In genomic region chr3:152475894-152476293, GRCm38 (mm10) we compare ENCODE assay signal across 31 mouse cellular contexts.
"Had no signal": no experiment of that assay in that cellular context is flagged by ENCODE, and none has a peak within 500 bp of the region (broad histone marks: within the 10 kb centered on the region; RNA-seq: fewer than 3 reads in every experiment).

No protein-coding gene starts in this region.

- H3K4me3 ChIP-seq: limb, embryonic 10.5 days; limb, embryonic 12.5 days; limb, embryonic 13.5 days; limb, embryonic 15.5 days; liver, embryonic 12.5 days; liver, embryonic 13.5 days; liver, embryonic 15.5 days; lung, embryonic 15.5 days; megakaryocyte, embryonic 14.5 days; midbrain, embryonic 10.5 days; midbrain, embryonic 12.5 days; midbrain, embryonic 13.5 days; midbrain, embryonic 15.5 days; myocyte; neural tube, embryonic 12.5 days; neural tube, embryonic 13.5 days had no signal

- H3K4me2 ChIP-seq: limb, embryonic 12.5 days; limb, embryonic 13.5 days; limb, embryonic 15.5 days; liver, embryonic 11.5 days; liver, embryonic 12.5 days; liver, embryonic 13.5 days; liver, embryonic 15.5 days; lung, embryonic 15.5 days; midbrain, embryonic 11.5 days; midbrain, embryonic 12.5 days; midbrain, embryonic 13.5 days; midbrain, embryonic 15.5 days; neural tube, embryonic 12.5 days; neural tube, embryonic 13.5 days had no signal

- H3K36me3 ChIP-seq: limb, embryonic 10.5 days; limb, embryonic 12.5 days; limb, embryonic 13.5 days; limb, embryonic 15.5 days; liver, embryonic 12.5 days; liver, embryonic 13.5 days; liver, embryonic 15.5 days; lung, embryonic 15.5 days; midbrain, embryonic 10.5 days; midbrain, embryonic 12.5 days; midbrain, embryonic 13.5 days; midbrain, embryonic 15.5 days; neural tube, embryonic 12.5 days; neural tube, embryonic 13.5 days had no signal

- H3K27ac ChIP-seq: limb, embryonic 10.5 days; limb, embryonic 12.5 days; limb, embryonic 13.5 days; limb, embryonic 15.5 days; liver, embryonic 12.5 days; liver, embryonic 13.5 days; liver, embryonic 14.5 days; liver, embryonic 15.5 days; lung, embryonic 15.5 days; macrophage; midbrain, embryonic 10.5 days; midbrain, embryonic 12.5 days; midbrain, embryonic 13.5 days; midbrain, embryonic 15.5 days; neural tube, embryonic 12.5 days; neural tube, embryonic 13.5 days had no signal

- H3K9ac ChIP-seq: limb, embryonic 12.5 days; limb, embryonic 13.5 days; limb, embryonic 15.5 days; liver, embryonic 12.5 days; liver, embryonic 13.5 days; liver, embryonic 14.5 days; liver, embryonic 15.5 days; liver, postnatal 0 days; lung, embryonic 15.5 days; midbrain, embryonic 12.5 days; midbrain, embryonic 13.5 days; midbrain, embryonic 15.5 days; neural tube, embryonic 12.5 days; neural tube, embryonic 13.5 days had no signal

- H3K9me3 ChIP-seq: limb, embryonic 10.5 days; limb, embryonic 12.5 days; limb, embryonic 13.5 days; limb, embryonic 15.5 days; liver, embryonic 12.5 days; liver, embryonic 13.5 days; liver, embryonic 15.5 days; lung, embryonic 15.5 days; megakaryocyte, embryonic 14.5 days; midbrain, embryonic 10.5 days; midbrain, embryonic 12.5 days; midbrain, embryonic 13.5 days; midbrain, embryonic 15.5 days; neural tube, embryonic 12.5 days; neural tube, embryonic 13.5 days had no signal

- ATAC-seq: liver, embryonic 12.5 days; liver, postnatal 0 days; lung, postnatal 0 days; midbrain, embryonic 13.5 days; midbrain, embryonic 15.5 days; midbrain, embryonic 16.5 days had no signal

- DNase-seq: left cerebral cortex, postnatal 4 days; liver; liver, embryonic 13.5 days; liver, postnatal 0 days; lung, adult 18-20 months; lung, adult 2 months; lung, postnatal 10 days; lung, postnatal 36 days; lung, postnatal 4 days; midbrain, embryonic 14.5 days had no signal

- H3K27me3 ChIP-seq: limb, embryonic 12.5 days; limb, embryonic 13.5 days; limb, embryonic 15.5 days; liver, embryonic 12.5 days; liver, embryonic 13.5 days; liver, embryonic 15.5 days; lung, embryonic 15.5 days; neural tube, embryonic 12.5 days had no signal
